Mouse (Mus musculus) neural tube, embryonic 11.5 days (tissue): ENCODE data around the gene Insl3. TPM values are rescaled to one million over a fixed set of nuclear protein-coding genes. Genes with fewer than 3 reads are reported as not detected.
A peak's percentile ranks its signal among the peaks of the same experiment; 100 is the strongest.

Experiments
- ATAC-seq: fragments of 200-750 bp; cut with Nextera tagmentation; 2 replicates; pipeline ENCODE4 v1.8.0; 2017; ENCODE audit warnings: moderate number of reproducible peaks, mild to moderate bottlenecking, moderate TSS enrichment, moderate library complexity; ENCODE audit not compliant: insufficient read depth, low FRiP score, low TSS enrichment
- DNase-seq: peaks from one replicate; pipeline ENCODE4 v3.0.0-alpha.2; 2015; ENCODE audit warnings: low spot score
- H3K27ac ChIP-seq: fragments of 300-500 bp; sonication (generic); 2 replicates; pipeline ENCODE4 v1.5.1; 2014; ENCODE audit warnings: low read depth, mild to moderate bottlenecking, low read length
- H3K27me3 ChIP-seq: fragments of 300-500 bp; sonication (generic); 2 replicates; pipeline ENCODE4 v1.6.1; 2014; ENCODE audit warnings: mild to moderate bottlenecking, low read length, mixed read lengths; ENCODE audit not compliant: control insufficient read depth, insufficient read depth
- H3K36me3 ChIP-seq: fragments of 300-500 bp; sonication (generic); 2 replicates; pipeline ENCODE4 v1.6.1; 2014; ENCODE audit warnings: mild to moderate bottlenecking, low read length, moderate library complexity, mixed read lengths; ENCODE audit not compliant: control insufficient read depth, insufficient read depth
- H3K4me1 ChIP-seq: fragments of 300-500 bp; sonication (generic); 2 replicates; pipeline ENCODE4 v1.6.1; 2014; ENCODE audit warnings: low read length, mixed read lengths; ENCODE audit not compliant: control insufficient read depth, insufficient read depth
- H3K4me2 ChIP-seq: fragments of 300-500 bp; sonication (generic); 2 replicates; pipeline ENCODE4 v1.6.1; 2014; ENCODE audit warnings: low read depth, mild to moderate bottlenecking, moderate library complexity
- H3K4me3 ChIP-seq: fragments of 300-500 bp; sonication (generic); 2 replicates; pipeline ENCODE4 v1.5.1; 2014; ENCODE audit warnings: low read depth, low read length
- H3K9ac ChIP-seq: fragments of 300-500 bp; sonication (generic); 2 replicates; pipeline ENCODE4 v1.6.1; 2014; ENCODE audit warnings: mild to moderate bottlenecking, low read length
- H3K9me3 ChIP-seq: fragments of 300-500 bp; sonication (generic); 2 replicates; pipeline ENCODE4 v1.6.1; 2016; ENCODE audit warnings: low read length; ENCODE audit not compliant: control insufficient read depth
- whole genome bisulfite sequencing: fragments of 180-500 bp; shearing (Covaris S2); extraction: QIAGEN DNeasy Blood & Tissue Kit; methylation state at CpG from one replicate; pipeline ENCODE4 v1.1.7; 2014; 5-methylcytosine and 5-hydroxymethylcytosine counted together
- polyA plus RNA-seq: library from polyadenylated mRNA; unstranded; fragments of >200 nt; fragmentation: Nextera tagmentation; extraction: Ambion mirVana; gene quantifications from 2 replicates; pipeline ENCODE4 v1.2.1, GENCODE M21; 2014

Insl3 gene
- polyA plus RNA-seq, 1 experiment from 2014 or later = not detected

DNA sequence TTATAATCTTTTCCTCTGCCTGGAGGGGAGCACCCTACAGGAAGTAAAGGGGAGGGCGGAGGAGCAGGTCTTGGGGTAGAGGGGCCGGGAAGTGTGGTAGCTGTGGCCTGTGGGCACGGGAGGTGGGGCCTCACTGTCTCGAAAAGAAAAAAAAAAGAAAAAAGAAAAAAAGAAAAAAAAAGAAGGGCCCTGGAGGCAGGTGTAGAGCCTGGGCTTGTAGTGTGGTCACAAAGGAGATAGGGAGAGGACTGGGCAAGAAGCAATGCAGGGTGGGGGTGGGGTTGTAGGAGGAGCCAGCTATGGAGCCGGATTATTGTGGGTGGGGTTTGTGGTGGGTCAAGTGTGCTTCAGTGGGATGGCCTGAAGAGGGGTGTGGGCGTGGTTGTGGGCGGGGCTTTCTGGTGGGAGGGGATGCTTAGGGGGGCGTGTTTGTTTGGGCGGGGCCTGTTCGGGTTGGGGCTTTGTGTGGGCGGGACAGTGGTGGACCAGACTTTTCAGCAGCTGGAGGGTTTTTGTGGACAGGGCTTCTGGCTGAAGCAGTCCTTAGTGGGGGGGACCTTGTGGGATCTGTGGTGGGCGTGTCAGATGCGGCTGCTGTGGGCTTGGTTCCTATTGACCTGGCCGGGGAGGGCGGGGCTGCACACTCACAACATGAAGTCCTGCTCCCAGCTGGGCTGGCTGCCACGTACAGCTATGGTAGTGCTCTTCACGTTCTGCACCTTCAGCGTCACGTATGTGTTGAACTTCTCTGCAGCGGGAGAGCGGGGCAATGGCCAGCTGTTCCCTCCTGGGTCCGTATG, 23.5 kb upstream of the Insl3 start:
- peak overlapping the region; percentile 30; the same call in 1 of the 2 replicates for H3K4me2 ChIP-seq
- ATAC-seq = peak; percentile 59
- H3K9ac ChIP-seq = no peak overlapping the region; the same call in 1 of the 2 replicates
- DNase-seq = peak; percentile 88
- no peaks in the 10 kb centered on the region for H3K9me3 ChIP-seq
- 4% methylated on average over 22 of the region's 22 CpGs for WGBS
- peaks cover 13% of the 10 kb centered on the region for H3K4me1 ChIP-seq
- H3K27me3 ChIP-seq = peaks cover 13% of the 10 kb centered on the region
- no peak overlapping the region for H3K27ac ChIP-seq
- H3K36me3 ChIP-seq = no peaks in the 10 kb centered on the region
- 0 out of 2 replicates have a peak overlapping the region, but pooled peaks have one; percentile 2 for H3K4me3 ChIP-seq

DNA sequence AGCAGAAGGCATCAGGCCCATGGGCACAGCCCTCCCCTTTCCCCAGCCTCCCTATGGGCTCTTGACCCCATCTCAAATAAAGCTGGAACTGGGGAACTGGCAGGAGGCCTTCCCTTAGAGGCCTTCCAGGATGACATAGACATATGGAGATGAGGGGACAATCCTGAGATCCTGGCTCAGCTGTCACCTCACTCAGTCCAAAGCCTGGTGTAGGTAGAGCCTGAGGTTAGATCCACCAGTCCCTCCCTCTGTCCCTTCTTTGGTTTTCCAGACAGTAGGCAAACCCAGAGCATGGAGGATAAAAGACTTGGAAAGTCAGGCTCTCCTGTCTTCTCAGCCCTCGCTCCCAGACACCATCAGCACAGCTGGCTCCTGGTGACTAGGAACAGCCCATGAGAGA, 22.2 kb upstream of the Insl3 start:
- Histone ChIP-seq H3K4me1 (peaks cover 13% of the 10 kb centered on the region), H3K9me3 (no peaks in the 10 kb centered on the region), H3K4me3 (no peak overlapping the region), H3K9ac (no peak overlapping the region), H3K36me3 (no peaks in the 10 kb centered on the region), H3K27me3 (peaks cover 18% of the 10 kb centered on the region), H3K27ac (peak overlapping the region; percentile 54), H3K4me2 (no peak overlapping the region)
- ATAC-seq = no peak
- WGBS = 4% methylated on average over 1 of the region's 1 CpGs
- no peak for DNase-seq

DNA sequence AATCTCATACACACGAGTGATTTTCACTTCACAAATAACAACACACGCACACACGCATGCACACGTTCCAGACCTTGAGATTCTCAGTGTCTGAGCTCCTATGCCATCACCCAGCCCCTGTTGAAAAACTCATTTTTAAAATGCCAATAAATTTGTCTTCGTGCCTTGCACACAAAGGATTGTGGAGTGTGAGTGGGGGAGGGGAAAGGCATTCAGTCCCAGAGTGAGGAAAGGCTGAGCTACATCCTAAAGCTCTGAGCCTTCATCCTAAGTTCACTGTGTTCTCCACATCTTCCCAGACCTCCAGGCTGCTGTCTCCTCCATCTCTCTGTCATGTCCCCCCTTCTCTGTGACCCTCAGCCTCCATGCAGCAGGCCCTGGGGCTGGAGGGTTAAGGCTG, 21.8 kb upstream of the Insl3 start:
- Histone ChIP-seq H3K27me3 (peaks cover 14% of the 10 kb centered on the region), H3K9me3 (no peaks in the 10 kb centered on the region), H3K27ac (peak overlapping the region; percentile 68), H3K36me3 (no peaks in the 10 kb centered on the region), H3K9ac (peak overlapping the region; percentile 32; the same call in 1 of the 2 replicates), H3K4me2 (0 out of 2 replicates have a peak overlapping the region, but pooled peaks have one; percentile 9), H3K4me1 (peaks cover 13% of the 10 kb centered on the region), H3K4me3 (no peak overlapping the region)
- ATAC-seq = no peak
- WGBS = 46% methylated on average over 5 of the region's 5 CpGs
- DNase-seq = peak; percentile 56

DNA sequence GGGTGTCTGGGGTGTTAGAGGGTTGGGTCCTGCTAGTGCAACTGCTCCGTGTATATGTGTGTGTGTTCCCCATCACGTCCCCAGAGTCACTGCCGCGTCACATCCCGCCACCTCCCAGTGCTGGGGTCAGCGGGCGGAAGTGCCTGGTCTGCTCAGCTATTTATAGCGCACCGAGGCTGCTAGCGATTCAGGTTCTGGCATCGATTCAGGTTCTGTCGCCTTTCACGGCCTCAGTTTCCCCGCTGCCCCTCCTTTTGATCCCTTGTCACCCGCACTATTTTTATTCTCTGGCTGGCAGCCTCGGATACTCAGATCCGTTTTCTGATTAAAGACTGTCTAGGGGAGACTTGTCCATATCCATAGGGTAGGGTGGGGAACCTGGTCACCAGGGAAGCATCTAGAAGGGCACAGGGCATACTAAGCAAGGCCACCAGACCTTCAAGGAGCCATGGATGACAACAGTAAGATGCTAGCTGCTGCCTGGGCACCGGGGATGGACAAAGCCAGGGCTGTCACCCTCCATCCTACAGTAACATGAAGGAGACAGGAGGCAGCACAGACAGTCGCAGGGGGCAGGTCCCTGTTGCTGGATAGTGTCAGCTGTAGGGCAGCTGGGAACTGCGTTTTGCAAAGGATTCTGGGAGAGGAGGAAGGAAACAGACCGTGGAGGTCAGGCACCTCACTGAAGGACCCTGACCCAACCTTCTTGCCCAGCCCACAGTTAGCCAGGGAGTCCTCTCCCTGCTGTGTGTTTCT, 20.6 kb upstream of the Insl3 start:
- 4% methylated on average over 21 of the region's 21 CpGs for WGBS
- Histone ChIP-seq H3K4me3 (no peak overlapping the region), H3K9ac (peak overlapping the region; percentile 22; the same call in 1 of the 2 replicates), H3K27me3 (peaks cover 11% of the 10 kb centered on the region), H3K36me3 (no peaks in the 10 kb centered on the region), H3K9me3 (no peaks in the 10 kb centered on the region), H3K27ac (peak overlapping the region; percentile 68), H3K4me2 (peak overlapping the region; percentile 20; the same call in 1 of the 2 replicates), H3K4me1 (peaks cover 13% of the 10 kb centered on the region)
- DNase-seq = peak; percentile 61
- no peak for ATAC-seq

DNA sequence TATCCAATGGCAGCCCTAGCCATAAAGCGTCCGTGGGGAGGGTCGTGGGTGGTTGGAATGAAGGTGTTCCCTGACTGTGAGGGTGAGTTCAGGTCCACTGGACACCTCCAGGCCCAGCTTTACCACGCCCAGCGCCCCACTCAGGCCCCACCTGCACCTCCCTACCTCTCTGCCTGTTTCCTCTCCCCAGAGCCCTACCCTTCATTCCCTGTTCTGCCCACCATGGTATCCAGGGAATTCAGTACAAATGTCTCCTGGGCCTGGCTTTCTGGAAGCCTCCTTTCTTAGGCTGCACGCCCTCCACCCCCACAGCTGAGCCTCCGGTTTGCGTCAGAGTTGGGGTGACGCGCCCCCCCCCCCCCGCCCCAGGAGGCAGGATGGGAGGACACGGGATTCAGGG, 18.8 kb upstream of the Insl3 start:
- peaks cover 16% of the 10 kb centered on the region for H3K27me3 ChIP-seq
- peak overlapping the region; percentile 68 for H3K4me3 ChIP-seq
- H3K4me1 ChIP-seq = peaks cover 13% of the 10 kb centered on the region
- H3K4me2 ChIP-seq = peak overlapping the region; percentile 91
- ATAC-seq (peak; percentile 7), DNase-seq (no peak)
- no peak overlapping the region for H3K27ac ChIP-seq
- no peaks in the 10 kb centered on the region for H3K36me3 ChIP-seq
- WGBS = 8% methylated on average over 11 of the region's 12 CpGs
- H3K9me3 ChIP-seq = no peaks in the 10 kb centered on the region
- peak overlapping the region; percentile 46; the same call in 1 of the 2 replicates for H3K9ac ChIP-seq

DNA sequence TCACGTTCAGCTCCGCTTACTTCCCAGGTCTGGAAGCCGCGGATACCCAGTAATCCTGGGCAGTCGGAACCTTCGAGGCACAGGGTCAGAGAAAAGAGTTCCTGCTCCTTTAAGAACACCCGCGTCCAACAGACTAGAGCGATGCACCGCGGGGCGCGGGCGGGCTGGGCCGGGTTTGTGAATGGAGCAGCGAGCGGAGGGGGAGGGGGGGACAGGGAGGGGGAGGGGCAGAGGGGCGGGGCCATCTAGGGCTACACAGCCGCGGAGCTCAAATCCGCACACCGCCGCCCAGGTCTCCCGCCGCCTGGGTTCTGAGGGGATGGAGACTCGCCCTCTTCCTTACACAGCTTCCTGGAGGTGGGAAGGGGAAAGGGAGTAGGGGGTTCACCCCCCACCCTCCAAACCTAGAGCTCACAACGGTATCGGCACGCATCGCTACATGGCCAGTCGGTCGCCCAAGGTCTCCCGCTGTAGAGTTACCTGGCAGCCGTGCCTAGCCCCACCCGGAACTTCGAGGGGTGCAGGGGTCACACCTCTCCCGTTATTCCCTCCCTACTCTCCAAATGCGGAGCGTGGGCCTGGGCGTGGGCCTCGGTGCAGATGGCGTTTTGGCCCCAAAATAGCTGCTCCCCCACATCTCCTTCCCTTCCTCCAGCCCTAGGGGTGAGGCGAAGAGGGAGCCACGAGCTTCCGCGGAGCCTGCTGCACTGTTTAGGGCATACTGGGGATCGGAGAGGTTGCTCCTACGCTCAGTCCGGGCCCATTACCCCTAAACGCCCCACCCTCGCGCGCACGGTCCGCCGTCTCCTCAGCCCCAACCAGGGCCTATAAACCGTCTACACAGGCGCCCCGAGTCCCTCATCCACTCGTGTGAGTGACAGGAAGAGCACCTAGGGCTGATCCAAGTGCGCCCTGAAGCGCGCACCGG, 18.1 kb upstream of the Insl3 start:
- DNase-seq (peak; percentile 87), ATAC-seq (peak; percentile 56)
- WGBS = under 1% methylated on average over 58 of the region's 64 CpGs
- peak overlapping the region; percentile 68 for H3K27ac ChIP-seq
- H3K9ac ChIP-seq = peak overlapping the region; percentile 60
- H3K36me3 ChIP-seq = no peaks in the 10 kb centered on the region
- peaks cover 23% of the 10 kb centered on the region for H3K27me3 ChIP-seq
- peak overlapping the region; percentile 68 for H3K4me3 ChIP-seq
- H3K4me2 ChIP-seq = peak overlapping the region; percentile 91
- peaks cover 13% of the 10 kb centered on the region for H3K4me1 ChIP-seq
- no peaks in the 10 kb centered on the region for H3K9me3 ChIP-seq

DNA sequence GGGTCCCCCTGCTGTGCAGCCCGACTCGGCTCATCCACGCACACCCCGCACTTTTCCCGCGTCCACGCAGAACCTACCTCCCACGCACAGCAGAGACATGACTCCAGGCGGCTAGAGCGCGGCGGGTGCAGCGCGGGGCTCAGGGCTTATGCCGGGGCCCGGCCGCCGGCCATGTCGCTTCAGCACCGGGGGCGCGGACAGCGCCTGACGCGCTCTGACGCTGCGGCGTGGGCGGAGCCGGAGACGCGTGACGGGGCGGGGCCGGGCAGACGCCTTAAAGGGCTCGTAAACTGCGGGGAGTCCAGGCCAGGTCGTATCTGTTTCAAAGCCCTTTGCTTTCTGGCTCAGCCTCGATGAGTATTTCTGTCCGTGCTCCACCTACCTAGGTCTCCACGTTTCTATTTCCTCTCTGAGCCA, 17.5 kb upstream of the Insl3 start, which contains the start of gene Unc13a:
TSS of gene Unc13a (minus strand) at position 209 of the 417 bp plus-strand sequence.
- H3K27ac ChIP-seq = peak within 1 kb of the TSS; percentile 68
- H3K4me1 ChIP-seq = peaks cover 13% of the 10 kb centered on the region
- H3K9ac ChIP-seq = peak within 1 kb of the TSS; percentile 60
- under 1% methylated on average over 42 of the region's 42 CpGs for WGBS
- H3K4me2 ChIP-seq = peak within 1 kb of the TSS; percentile 91
- DNase-seq (peak; percentile 94), ATAC-seq (peak; percentile 63)
- no peaks in the 10 kb centered on the region for H3K9me3 ChIP-seq
- H3K4me3 ChIP-seq = peak within 1 kb of the TSS; percentile 68
- no peaks in the 10 kb centered on the region for H3K36me3 ChIP-seq
- H3K27me3 ChIP-seq = peaks cover 30% of the 10 kb centered on the region
